Mouse (Mus musculus) MEL (cell line): ENCODE data around the gene Cnot4. TPM values are rescaled to one million over a fixed set of nuclear protein-coding genes. Genes with fewer than 3 reads are reported as not detected.

Experiments
- DNase-seq: peaks from one replicate; pipeline ENCODE4 v3.0.0; 2011; ENCODE audit warnings: low read depth, low spot score
- H3K27ac ChIP-seq: 2 replicates; pipeline ENCODE4 v1.5.1; 2012; ENCODE audit warnings: low read depth, mild to moderate bottlenecking, control low read depth, low read length, moderate library complexity; ENCODE audit not compliant: control insufficient read depth
- H3K27me3 ChIP-seq, 2 experiments: fragments of 150-350 bp in 1 of 2; sonication (generic) in 1 of 2; 2 replicates each; pipeline ENCODE4 v1.6.1; 2012; ENCODE audit warnings: low read length in 2 of 2, mild to moderate bottlenecking in 2 of 2, improper control_type of control experiment in 1 of 2, moderate library complexity in 1 of 2; ENCODE audit not compliant: insufficient read depth in 2 of 2, control insufficient read depth in 1 of 2
- H3K36me3 ChIP-seq, 2 experiments: 2 replicates each; pipeline ENCODE4 v1.6.1; 2012 to 2014; ENCODE audit warnings: low read length in 2 of 2, improper control_type of control experiment in 1 of 2, inconsistent platforms in 1 of 2, mild to moderate bottlenecking in 1 of 2; ENCODE audit not compliant: insufficient read depth in 2 of 2, control insufficient read depth in 1 of 2
- H3K4me1 ChIP-seq, 2 experiments: fragments of 150-350 bp in 1 of 2; sonication (generic) in 1 of 2; 2 replicates each; pipeline ENCODE4 v1.6.1; 2012; ENCODE audit warnings: low read length in 2 of 2, improper control_type of control experiment in 1 of 2, mild to moderate bottlenecking in 1 of 2; ENCODE audit not compliant: insufficient read depth in 2 of 2, control insufficient read depth in 1 of 2
- H3K4me3 ChIP-seq, 2 experiments: fragments of 150-350 bp in 1 of 2; sonication (generic) in 1 of 2; 2 replicates each; pipeline ENCODE4 v1.5.1; 2012; ENCODE audit warnings: low read depth in 2 of 2, low read length in 2 of 2, mild to moderate bottlenecking in 2 of 2, moderate library complexity in 2 of 2, control low read depth in 1 of 2, improper control_type of control experiment in 1 of 2; ENCODE audit not compliant: control insufficient read depth in 1 of 2, insufficient read depth in 1 of 2
- H3K79me2 ChIP-seq: 2 replicates; pipeline ENCODE4 v1.6.1; 2012; ENCODE audit warnings: mild to moderate bottlenecking, low read length, moderate library complexity; ENCODE audit not compliant: control insufficient read depth, poor library complexity, insufficient read depth
- H3K9ac ChIP-seq: 2 replicates; pipeline ENCODE4 v1.6.1; 2012; ENCODE audit warnings: low read depth, mild to moderate bottlenecking, control low read depth, low read length, moderate library complexity; ENCODE audit not compliant: control insufficient read depth, poor library complexity, severe bottlenecking
- H3K9me3 ChIP-seq: fragments of 150-350 bp; sonication (generic); replicated peaks from 2 replicates; pipeline ENCODE4 v1.6.1; 2012; ENCODE audit warnings: mild to moderate bottlenecking, low read length, improper control_type of control experiment, moderate library complexity; ENCODE audit not compliant: insufficient read depth
- BHLHE40 ChIP-seq: IDR thresholded peaks from 2 replicates; pipeline ENCODE4 v1.6.1; 2012; ENCODE audit warnings: low read depth, mild to moderate bottlenecking, inconsistent platforms, low read length, improper control_type of control experiment, borderline replicate concordance
- CHD2 ChIP-seq: IDR thresholded peaks from 2 replicates; pipeline ENCODE4 v1.6.1; 2011; ENCODE audit warnings: low read length, improper control_type of control experiment
- EP300 ChIP-seq, 2 experiments: IDR thresholded peaks; 2 replicates each; pipeline ENCODE4 v1.6.1; 2011; ENCODE audit warnings: improper control_type of control experiment in 2 of 2, low read length in 2 of 2, low read depth in 1 of 2, mild to moderate bottlenecking in 1 of 2
- JUND ChIP-seq: IDR thresholded peaks from 2 replicates; pipeline ENCODE4 v1.6.1; 2011; ENCODE audit warnings: low read depth, mild to moderate bottlenecking, improper control_type of control experiment, low read length
- KAT2A ChIP-seq: conservative IDR thresholded peaks from 2 replicates; pipeline ENCODE4 v1.6.1; 2012; ENCODE audit warnings: low read depth, low read length, improper control_type of control experiment, inconsistent platforms
- MEF2A ChIP-seq: IDR thresholded peaks from 2 replicates; pipeline ENCODE4 v1.6.1; 2014; ENCODE audit warnings: low read depth, mild to moderate bottlenecking, inconsistent platforms, low read length, improper control_type of control experiment; ENCODE audit not compliant: poor library complexity, insufficient replicate concordance, severe bottlenecking; ENCODE audit errors: extremely low read depth
- MXI1 ChIP-seq: IDR thresholded peaks from 2 replicates; pipeline ENCODE4 v1.6.1; 2011; ENCODE audit warnings: mild to moderate bottlenecking, low read depth, low read length, improper control_type of control experiment
- MYC ChIP-seq: IDR thresholded peaks from 2 replicates; pipeline ENCODE4 v1.6.1; 2011; ENCODE audit warnings: low read depth, mild to moderate bottlenecking, low read length, improper control_type of control experiment, moderate library complexity
- NRF1 ChIP-seq: IDR thresholded peaks from 2 replicates; pipeline ENCODE4 v1.6.1; 2014; ENCODE audit warnings: low read depth, mild to moderate bottlenecking, inconsistent platforms, low read length, improper control_type of control experiment, moderate library complexity; ENCODE audit not compliant: poor library complexity, insufficient read depth, severe bottlenecking
- POLR2A ChIP-seq, 2 experiments: IDR thresholded peaks; 2 replicates each; pipeline ENCODE4 v1.6.1; 2011 to 2012; ENCODE audit warnings: low read length in 2 of 2, mild to moderate bottlenecking in 2 of 2, control low read depth in 1 of 2, improper control_type of control experiment in 1 of 2, low read depth in 1 of 2, moderate library complexity in 1 of 2; ENCODE audit not compliant: control insufficient read depth in 1 of 2, insufficient read depth in 1 of 2, poor library complexity in 1 of 2
- POLR2AphosphoS5 ChIP-seq: IDR thresholded peaks from 2 replicates; pipeline ENCODE4 v1.6.1; 2012; ENCODE audit warnings: low read depth, borderline replicate concordance, mild to moderate bottlenecking, inconsistent platforms, low read length, moderate library complexity, mixed read lengths
- RAD21 ChIP-seq: IDR thresholded peaks from 2 replicates; pipeline ENCODE4 v1.6.1; 2011; ENCODE audit warnings: mild to moderate bottlenecking, low read depth, low read length, improper control_type of control experiment
- RCOR1 ChIP-seq: IDR thresholded peaks from 2 replicates; pipeline ENCODE4 v1.6.1; 2012; ENCODE audit warnings: low read depth, mild to moderate bottlenecking, inconsistent platforms, low read length, improper control_type of control experiment
- SIN3A ChIP-seq: IDR thresholded peaks from 2 replicates; pipeline ENCODE4 v1.6.1; 2012; ENCODE audit warnings: low read length, improper control_type of control experiment, inconsistent platforms
- SMC3 ChIP-seq: IDR thresholded peaks from 2 replicates; pipeline ENCODE4 v1.6.1; 2011; ENCODE audit warnings: low read depth, low read length, improper control_type of control experiment
- TAL1 ChIP-seq: IDR thresholded peaks from 2 replicates; pipeline ENCODE4 v1.6.1; 2012; ENCODE audit warnings: mild to moderate bottlenecking, inconsistent platforms, low read length, moderate library complexity, mixed read lengths
- TBP ChIP-seq: IDR thresholded peaks from 2 replicates; pipeline ENCODE4 v1.8.0; 2011; ENCODE audit warnings: low read depth, low read length, improper control_type of control experiment
- UBTF ChIP-seq: IDR thresholded peaks from 2 replicates; pipeline ENCODE4 v1.6.1; 2012; ENCODE audit warnings: low read depth, mild to moderate bottlenecking, inconsistent platforms, low read length, improper control_type of control experiment, moderate library complexity, borderline replicate concordance; ENCODE audit not compliant: insufficient read depth
- USF1 ChIP-seq: IDR thresholded peaks from 2 replicates; pipeline ENCODE4 v1.6.1; 2014; ENCODE audit warnings: low read depth, mild to moderate bottlenecking, inconsistent platforms, low read length, improper control_type of control experiment, moderate library complexity
- USF2 ChIP-seq, 2 experiments: IDR thresholded peaks; 2 replicates each; pipeline ENCODE4 v1.6.1; 2011 to 2012; ENCODE audit warnings: improper control_type of control experiment in 2 of 2, low read length in 2 of 2, borderline replicate concordance in 1 of 2, inconsistent platforms in 1 of 2, low read depth in 1 of 2, mild to moderate bottlenecking in 1 of 2; ENCODE audit not compliant: insufficient read depth in 1 of 2
- ZMIZ1 ChIP-seq: IDR thresholded peaks from 2 replicates; pipeline ENCODE4 v1.6.1; 2012; ENCODE audit warnings: low read depth, mild to moderate bottlenecking, inconsistent platforms, low read length, improper control_type of control experiment, moderate library complexity
- polyA plus RNA-seq, 2 experiments: library from polyadenylated mRNA; stranded (reverse) in 1 of 2; unstranded in 1 of 2; fragments of >175 nt in 1 of 2; fragments of >200 nt in 1 of 2; gene quantifications; 2 replicates each; pipeline versions ENCODE4 v1.2.1 to v1.2.4; 2012; ENCODE audit warnings: low replicate concordance in 2 of 2, low read depth in 1 of 2; ENCODE audit not compliant: insufficient read length in 2 of 2, insufficient read depth in 1 of 2, missing spikeins in 1 of 2
- total RNA-seq: library from RNA; depleted of rRNA; stranded (reverse); fragments of 300-350 nt; gene quantifications from 2 replicates; pipeline ENCODE4 v1.2.3, GENCODE M21; 2012

Gene Cnot4
- total and polyA plus RNA-seq, 3 experiments: 6.2 to 41.9 (median 13.6) TPM

DNA sequence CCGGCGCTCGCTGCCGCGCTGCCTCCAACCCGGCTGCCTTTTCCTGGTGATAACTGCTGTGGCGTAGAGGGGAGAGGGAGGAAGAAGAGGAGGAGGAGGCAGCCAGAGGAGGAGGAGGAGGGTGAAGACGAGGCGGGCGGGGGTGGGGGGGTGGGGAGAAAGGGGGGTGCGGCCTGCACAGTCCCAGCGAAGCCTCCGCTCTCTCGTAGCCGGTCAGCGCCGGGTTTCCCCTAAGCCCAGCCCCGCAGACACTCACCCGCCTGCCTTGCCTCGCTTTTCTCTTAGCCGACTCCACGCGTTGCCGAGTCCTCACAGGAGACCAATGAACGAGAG is 312 bp downstream of the Cnot4 start:
- H3K4me1 ChIP-seq: peaks cover 8 to 11% of the 10 kb centered on the region in 2 experiments
- no peak for TF ChIP-seq TBP
- TF ChIP-seq UBTF: peak; percentile 100
- no peak for TF ChIP-seq TAL1

DNA sequence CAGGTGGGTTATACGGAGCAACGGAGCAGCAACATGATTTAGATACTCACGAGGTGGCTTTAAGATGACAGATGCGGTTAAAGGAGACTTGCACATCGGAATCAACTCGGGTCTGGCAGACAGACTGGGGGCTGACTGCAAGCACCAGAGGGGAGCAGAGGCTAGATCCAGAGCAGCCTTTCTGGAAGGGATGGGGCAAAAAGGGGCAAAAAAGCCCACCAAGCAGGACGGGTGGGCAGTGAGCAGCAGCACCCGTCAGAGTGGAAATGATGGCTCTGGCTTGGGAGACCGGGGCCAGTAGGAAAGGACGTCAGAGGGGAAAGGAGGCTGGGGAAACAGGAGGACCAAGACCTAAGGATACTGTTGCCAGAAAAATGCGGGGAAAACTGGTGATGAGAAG is 718 bp downstream of the Cnot4 start:
- Histone ChIP-seq H3K9ac (peak overlapping the region; percentile 99), H3K4me1 (peaks cover 8 to 11% of the 10 kb centered on the region in 2 experiments), H3K27ac (peak overlapping the region; percentile 65), H3K9me3 (no peaks in the 10 kb centered on the region), H3K36me3 (peaks cover 2 to 22% of the 10 kb centered on the region in 2 experiments; a peak in 2 of 4 replicates), H3K4me3 (peak overlapping the region; percentile 89 to 99), H3K27me3 (no peaks in the 10 kb centered on the region), H3K79me2 (peaks cover 32% of the 10 kb centered on the region)
- TF ChIP-seq BHLHE40: no peak
- no peak for TF ChIP-seq CHD2
- TF ChIP-seq MXI1: peak; percentile 75; the same call in 1 of the 2 replicates
- no peak for TF ChIP-seq MYC
- TF ChIP-seq USF1: no peak
- peak; percentile 49; the same call in 1 of the 2 replicates for TF ChIP-seq SIN3A
- peak; percentile 65 for DNase-seq

More for the DNA sequence above, 312 bp downstream of the Cnot4 start:
- DNase-seq: no peak
- Histone ChIP-seq H3K27ac (peak overlapping the region; percentile 99), H3K9me3 (no peaks in the 10 kb centered on the region), H3K4me3 (peak overlapping the region; percentile 89 to 99), H3K79me2 (peaks cover 31% of the 10 kb centered on the region), H3K9ac (peak overlapping the region; percentile 99), H3K27me3 (no peaks in the 10 kb centered on the region), H3K36me3 (peaks cover 0 to 22% of the 10 kb centered on the region in 2 experiments; a peak in 2 of 4 replicates)

DNA sequence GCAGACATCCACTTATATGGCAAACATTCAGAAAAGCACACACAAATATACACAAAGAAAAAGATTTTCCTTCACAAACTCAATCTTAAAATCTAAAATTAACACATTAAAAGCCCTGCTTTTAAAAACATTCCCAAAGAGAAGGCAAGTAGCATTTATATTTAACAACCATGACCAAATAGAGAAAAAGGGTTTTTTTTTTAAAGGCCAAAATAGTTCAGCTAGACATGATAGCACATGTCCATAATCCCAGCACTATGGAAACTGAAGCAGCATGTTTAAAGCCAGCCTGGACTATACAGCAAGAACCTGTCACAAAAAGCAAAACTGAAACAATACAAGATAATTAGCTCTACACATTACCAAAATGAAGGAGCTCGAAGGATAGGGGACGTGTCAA is 11.0 kb downstream of the Cnot4 start:
- DNase-seq: no peak
- Histone ChIP-seq H3K27ac (no peak overlapping the region), H3K9ac (no peak overlapping the region), H3K4me3 (no peak overlapping the region), H3K36me3 (peaks cover 19 to 28% of the 10 kb centered on the region in 2 experiments), H3K9me3 (no peaks in the 10 kb centered on the region), H3K4me1 (peaks cover 6 to 9% of the 10 kb centered on the region in 2 experiments; a peak in 3 of 4 replicates)
- TF ChIP-seq POLR2AphosphoS5: no peak
- no peak for TF ChIP-seq BHLHE40
- TF ChIP-seq MEF2A: no peak
- TF ChIP-seq EP300 (IDR thresholded peaks at IDR 0.05; ENCODE audit: low read depth in 1 of 2, low read length in 2 of 2): no peak
- no peak for TF ChIP-seq SIN3A
- no peak for TF ChIP-seq POLR2A (IDR thresholded peaks at IDR 0.05; ENCODE audit: control insufficient read depth in 1 of 2, insufficient read depth in 1 of 2, low read depth in 1 of 2, low read length in 2 of 2, poor library complexity in 1 of 2)
- TF ChIP-seq TAL1: no peak
- no peak for TF ChIP-seq RCOR1
- TF ChIP-seq MXI1: no peak
- TF ChIP-seq MYC: no peak
- TF ChIP-seq USF2 (IDR thresholded peaks at IDR 0.05; ENCODE audit: borderline replicate concordance in 1 of 2, insufficient read depth in 1 of 2, low read depth in 1 of 2, low read length in 2 of 2): no peak
- TF ChIP-seq TBP: no peak
- TF ChIP-seq ZMIZ1: no peak
- TF ChIP-seq NRF1: no peak
- TF ChIP-seq RAD21: no peak
- no peak for TF ChIP-seq JUND
- no peak for TF ChIP-seq KAT2A
- TF ChIP-seq SMC3: no peak
- TF ChIP-seq, all 39 proteins: peak for 0
- Histone ChIP-seq H3K27me3 (no peaks in the 10 kb centered on the region), H3K79me2 (peaks cover 37% of the 10 kb centered on the region)
